Mouse (Mus musculus) T-helper 17 cell (primary cell): ENCODE measurements around the gene Ube4b.

Source experiments
- in situ Hi-C, 2 experiments: fragments of 300-600 bp; cut with MboI, MseI; formaldehyde crosslinking; loops; 1 replicate in 1 of 2; 2 replicates in 1 of 2; pipeline ENCODE4 v1.15.1; 2025; ENCODE audit warnings: high pct_unique_total_duplicates in 2 of 2

Gene Ube4b

GRCm38 (mm10) chr4:149396433-149397306 is 29.9 kb downstream of the Ube4b start:
- in situ Hi-C loops: no loop called here

GRCm38 (mm10) chr4:149395581-149395980 is 31.0 kb downstream of the Ube4b start:
- in situ Hi-C loops: no loop called here

- in situ Hi-C loops: no loop called here
Observed at GRCm38 (mm10) chr4:149394292-149394691, 32.3 kb downstream of the Ube4b start.

- in situ Hi-C loops: no loop called here
Observed at GRCm38 (mm10) chr4:149393311-149393995, 33.1 kb downstream of the Ube4b start.

DNA sequence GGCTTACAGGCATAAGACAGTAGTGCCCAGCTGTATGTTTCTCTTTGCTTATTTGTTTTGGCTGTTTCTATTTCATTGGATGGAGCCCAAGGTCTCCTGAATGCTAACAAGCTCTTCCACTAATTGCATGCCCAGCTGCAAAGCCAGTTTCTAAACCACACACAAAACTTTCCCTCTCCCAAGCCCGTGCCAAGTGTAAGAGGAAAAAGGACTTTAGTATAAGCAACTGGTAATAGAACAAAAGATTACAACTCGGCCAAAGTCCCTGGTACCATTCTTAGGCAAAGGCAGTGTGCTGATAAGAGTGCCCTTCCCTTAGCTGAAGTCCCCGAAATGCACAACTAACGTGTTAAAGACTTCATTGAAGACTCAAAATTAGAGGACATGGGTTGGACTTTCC is 34.2 kb downstream of the Ube4b start:
- in situ Hi-C loops: no loop called here

- in situ Hi-C loops: loop anchor here (5.0 to 10.0 kb wide), 2 partner anchors 164 to 166 kb away; no protein-coding TSS in a partner anchor
Observed at GRCm38 (mm10) chr4:149381001-149381400, 45.5 kb downstream of the Ube4b start.

DNA sequence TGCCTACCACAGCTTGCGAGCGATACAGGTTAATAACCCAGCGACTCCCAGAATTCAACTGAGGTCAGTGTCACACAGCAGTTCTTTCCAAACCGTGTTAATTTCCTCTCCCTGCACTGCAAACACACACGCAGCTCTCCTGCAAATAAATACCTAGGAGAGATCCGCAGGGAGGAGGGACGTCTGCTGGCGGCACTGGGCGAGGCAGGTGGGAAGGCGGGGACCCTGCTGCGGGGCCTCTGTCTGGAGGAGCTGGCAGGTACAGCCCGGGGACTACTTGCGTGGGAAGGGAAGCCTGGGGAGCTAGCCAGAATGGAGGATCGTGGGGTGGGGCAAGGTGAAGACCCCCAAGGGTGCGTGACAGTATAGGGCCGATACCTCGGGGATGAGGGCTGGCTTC is 46.7 kb downstream of the Ube4b start:
- in situ Hi-C loops: loop anchor here (5.0 to 10.0 kb wide), 2 partner anchors 165 to 167 kb away; no protein-coding TSS in a partner anchor

GRCm38 (mm10) chr4:149378819-149379218 is 47.7 kb downstream of the Ube4b start:
- in situ Hi-C loops: no loop called here

DNA sequence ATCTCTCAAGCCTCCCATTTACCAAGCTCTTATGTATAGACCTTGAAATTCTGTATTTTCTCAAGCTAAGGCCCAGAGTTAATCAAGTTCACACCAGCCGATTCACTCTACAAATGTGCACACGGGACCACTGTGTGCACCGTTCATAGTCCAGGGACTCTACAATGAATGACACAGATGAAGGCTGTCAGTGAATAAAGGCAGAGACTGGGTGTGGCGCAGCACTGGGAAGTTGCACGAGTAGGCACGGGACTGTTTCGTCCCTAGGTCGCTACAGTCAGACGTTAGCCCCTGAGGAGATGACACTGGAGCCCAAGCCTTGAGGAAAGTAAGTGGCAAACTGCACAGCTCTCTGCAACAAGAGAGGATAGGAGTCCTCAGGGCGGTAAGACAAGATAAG is 50.5 kb downstream of the Ube4b start:
- in situ Hi-C loops: no loop called here

GRCm38 (mm10) chr4:149374662-149375061 is 51.9 kb downstream of the Ube4b start:
- in situ Hi-C loops: no loop called here

- in situ Hi-C loops: no loop called here
Observed at GRCm38 (mm10) chr4:149373927-149374326, 52.6 kb downstream of the Ube4b start.

- in situ Hi-C loops: no loop called here
Observed at GRCm38 (mm10) chr4:149373431-149373830, 53.1 kb downstream of the Ube4b start.

DNA sequence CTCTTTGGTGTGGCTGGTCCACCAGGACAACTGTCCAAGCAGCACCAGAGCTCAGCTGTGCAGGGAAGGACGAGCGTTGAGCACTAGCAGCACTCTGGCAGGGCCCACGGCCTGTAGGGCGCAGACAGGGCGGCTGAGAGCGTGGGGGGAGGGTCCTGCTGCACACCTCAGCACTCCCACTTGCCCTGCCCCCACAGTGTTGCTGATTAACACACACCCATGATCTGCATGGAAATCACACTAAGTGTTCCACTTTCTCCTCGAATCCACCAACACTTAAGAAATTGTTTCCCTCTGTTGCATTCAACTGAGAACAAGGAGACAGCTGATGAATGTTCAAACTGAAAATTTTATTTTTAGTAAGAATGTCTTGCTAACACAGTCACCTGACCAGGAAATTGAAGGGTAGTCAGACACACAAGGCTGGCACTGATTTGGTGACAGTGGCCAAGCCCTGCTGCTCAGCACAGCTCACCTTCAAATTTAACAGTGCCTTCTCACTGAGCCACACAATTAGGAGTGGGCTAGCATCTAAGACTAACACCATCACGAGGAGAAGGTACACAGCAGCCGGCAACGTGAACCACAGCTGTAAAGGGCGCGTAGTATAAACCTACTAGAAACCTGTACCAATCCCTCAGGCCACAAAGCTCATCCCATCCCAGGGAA is 60.7 kb downstream of the Ube4b start:
- in situ Hi-C loops: no loop called here

GRCm38 (mm10) chr4:149364896-149365295 is 61.7 kb downstream of the Ube4b start:
- in situ Hi-C loops: no loop called here

DNA sequence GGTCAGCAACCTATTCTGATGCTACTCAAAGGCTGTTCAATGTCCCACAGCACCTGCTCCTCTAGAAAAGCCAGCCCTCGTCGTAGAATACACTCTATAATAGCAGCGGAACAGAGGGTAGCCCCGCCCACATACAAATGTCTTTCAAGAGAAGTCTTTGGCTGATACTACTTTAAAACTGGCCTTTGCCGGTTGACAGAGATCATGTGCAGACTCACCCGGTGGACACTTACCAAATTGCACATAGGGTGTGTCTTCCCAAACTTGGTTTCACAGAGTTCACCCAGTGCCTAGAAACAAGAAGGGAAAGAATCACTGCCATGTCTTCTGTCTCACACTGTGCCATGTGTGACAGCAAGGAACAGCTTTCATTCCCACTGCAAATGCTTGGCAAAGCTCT is 65.5 kb downstream of the Ube4b start:
- in situ Hi-C loops: no loop called here

DNA sequence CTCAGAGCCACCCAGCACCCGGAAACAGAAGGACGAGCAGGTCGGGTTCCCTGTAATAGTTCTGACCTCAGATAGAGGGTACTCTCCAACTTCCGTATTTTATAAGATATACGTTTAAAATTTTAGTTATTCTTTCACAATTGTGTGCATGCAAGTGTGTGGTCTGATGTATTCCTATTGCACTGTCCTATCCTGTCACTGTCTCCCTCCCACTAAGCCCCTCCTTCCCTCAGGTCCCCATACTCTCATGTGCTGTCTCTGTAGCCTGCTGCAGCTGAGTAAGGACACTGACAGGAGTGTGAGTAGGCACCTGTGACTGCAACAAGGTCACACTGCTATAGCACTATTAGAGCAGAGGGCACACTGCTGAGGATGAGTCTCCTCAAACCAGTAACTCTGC is 65.9 kb downstream of the Ube4b start:
- in situ Hi-C loops: no loop called here

GRCm38 (mm10) chr4:149357982-149358381 is 68.6 kb downstream of the Ube4b start:
- in situ Hi-C loops: no loop called here

DNA sequence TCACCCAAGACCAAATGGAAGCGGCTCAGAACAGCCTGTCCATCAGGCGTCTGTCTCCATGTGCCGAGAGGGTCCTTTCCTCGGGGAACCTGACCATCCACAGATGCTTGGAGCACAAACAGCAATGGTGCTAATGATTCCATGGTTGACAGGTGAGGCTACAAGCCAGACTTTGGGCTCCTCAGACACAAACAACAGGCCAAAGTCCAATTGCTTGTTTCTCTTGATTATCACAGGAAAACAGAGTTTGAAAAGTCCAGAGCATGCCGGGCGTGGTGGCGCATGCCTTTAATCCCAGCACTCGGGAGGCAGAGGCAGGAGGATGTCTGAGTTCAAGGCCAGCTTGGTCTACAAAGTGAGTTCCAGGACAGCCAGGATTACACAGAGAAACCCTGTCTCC is 71.9 kb downstream of the Ube4b start:
- in situ Hi-C loops: no loop called here

DNA sequence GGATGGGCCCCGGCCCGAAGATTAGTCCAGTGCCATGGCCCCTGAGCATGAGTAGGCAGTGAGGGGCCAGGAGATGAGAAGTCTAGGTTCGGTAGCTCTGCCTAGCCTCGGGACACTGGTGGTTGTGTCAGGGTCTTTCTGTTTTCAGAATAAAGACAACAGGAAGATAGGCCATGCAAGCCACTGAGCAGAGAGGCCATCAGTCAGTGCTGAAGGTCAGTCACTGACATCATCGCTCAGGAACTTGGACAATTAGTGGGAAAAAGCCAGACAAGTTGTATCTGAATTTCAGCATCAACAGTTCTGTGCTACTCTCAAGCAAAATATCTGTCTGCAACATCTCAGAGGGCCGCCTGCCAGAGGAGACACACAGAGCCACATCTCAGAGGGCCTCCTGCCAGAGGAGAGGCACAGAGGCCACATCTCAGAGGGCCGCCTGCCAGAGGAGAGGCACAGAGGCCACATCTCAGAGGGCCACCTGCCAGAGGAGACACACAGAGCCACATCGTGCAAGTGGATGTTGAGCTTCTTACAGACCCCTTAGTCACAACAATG is 74.9 kb downstream of the Ube4b start:
- in situ Hi-C loops: no loop called here

DNA sequence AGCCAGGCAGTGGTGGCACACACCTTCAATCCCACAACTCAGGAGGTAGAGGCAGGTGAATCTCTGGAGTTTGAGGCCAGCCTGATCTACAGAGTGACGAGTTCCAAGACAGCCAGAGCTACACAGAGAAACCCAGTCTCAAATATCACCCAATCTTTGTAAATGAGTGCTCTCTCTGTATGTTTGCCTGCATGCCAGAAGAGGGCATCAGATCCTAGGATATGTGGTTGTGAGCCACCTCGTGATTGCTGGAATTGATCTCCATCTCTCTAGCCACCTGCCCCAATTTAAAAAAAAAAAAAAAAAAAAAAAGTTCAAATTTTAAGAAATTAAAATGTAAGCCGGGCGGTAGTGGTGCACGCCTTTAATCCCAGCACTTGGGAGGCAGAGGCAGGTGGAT is 77.6 kb downstream of the Ube4b start:
- in situ Hi-C loops: no loop called here

DNA sequence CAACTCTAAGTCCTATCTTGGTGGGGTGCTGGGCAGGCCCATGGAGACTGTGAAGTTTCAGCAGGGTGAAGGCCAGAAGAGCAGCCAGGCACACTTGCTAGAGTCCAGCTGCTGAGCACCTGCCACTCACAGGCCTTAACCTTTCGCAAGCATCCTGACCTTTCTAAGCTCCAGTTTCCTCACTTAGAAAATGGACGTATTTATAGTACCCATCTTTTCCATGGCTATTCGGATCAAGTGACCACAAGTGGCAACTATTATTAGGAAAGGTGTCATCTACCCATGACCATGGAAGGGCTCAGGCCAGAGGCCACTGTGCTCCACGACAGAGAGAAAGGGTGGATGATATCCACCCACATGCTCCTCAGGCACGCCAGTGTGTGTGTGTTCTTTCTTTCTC is 80.7 kb downstream of the Ube4b start:
- in situ Hi-C loops: no loop called here

DNA sequence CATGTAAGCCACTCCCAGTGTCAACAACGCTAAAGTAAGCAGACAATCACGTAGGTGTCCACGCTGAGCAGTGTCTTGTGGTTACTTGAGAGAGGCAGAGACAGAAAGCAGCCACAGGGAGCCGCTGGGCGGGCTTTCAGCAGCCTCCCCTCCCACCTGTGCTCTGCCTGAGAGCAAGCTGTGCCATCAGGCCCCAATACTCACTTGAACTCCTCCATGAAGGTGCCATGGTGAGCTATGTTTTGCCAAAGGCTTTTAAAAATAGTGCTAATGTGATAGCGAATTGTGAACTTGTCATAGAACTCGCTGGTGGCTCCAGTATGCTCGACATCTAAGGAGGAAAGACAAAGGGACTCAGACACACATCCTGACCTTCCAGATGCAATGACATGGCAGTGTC is 82.2 kb downstream of the Ube4b start:
- in situ Hi-C loops: no loop called here
